Mouse (Mus musculus) neural tube, embryonic 12.5 days (tissue): ENCODE data around the gene Kif28. TPM values are rescaled to one million over a fixed set of nuclear protein-coding genes. Genes with fewer than 3 reads are reported as not detected.
"Not testable (repeated sequence)": the region's sequence is repeated elsewhere in the genome, so short reads cannot be mapped to it uniquely, and the experiment has no call there.

ENCODE experiments used
- ATAC-seq: fragments of 200-750 bp; cut with Nextera tagmentation; 2 replicates; pipeline ENCODE4 v1.8.0; 2017; ENCODE audit warnings: low read depth, mild to moderate bottlenecking, moderate TSS enrichment, moderate library complexity; ENCODE audit not compliant: low FRiP score
- H3K27ac ChIP-seq: fragments of 300-500 bp; sonication (generic); 2 replicates; pipeline ENCODE4 v1.5.1; 2016
- H3K27me3 ChIP-seq: fragments of 300-500 bp; sonication (generic); replicated peaks from 2 replicates; pipeline ENCODE4 v1.6.1; 2016; ENCODE audit warnings: mild to moderate bottlenecking
- H3K36me3 ChIP-seq: fragments of 300-500 bp; sonication (generic); 2 replicates; pipeline ENCODE4 v1.6.1; 2016; ENCODE audit warnings: mild to moderate bottlenecking
- H3K4me1 ChIP-seq: fragments of 300-500 bp; sonication (generic); 2 replicates; pipeline ENCODE4 v1.6.1; 2016
- H3K4me2 ChIP-seq: fragments of 300-500 bp; sonication (generic); replicated peaks from 2 replicates; pipeline ENCODE4 v1.6.1; 2016; ENCODE audit warnings: mild to moderate bottlenecking
- H3K4me3 ChIP-seq: fragments of 300-500 bp; sonication (generic); 2 replicates; pipeline ENCODE4 v1.5.1; 2016
- H3K9ac ChIP-seq: fragments of 300-500 bp; sonication (generic); 2 replicates; pipeline ENCODE4 v1.6.1; 2016; ENCODE audit warnings: mild to moderate bottlenecking
- H3K9me3 ChIP-seq: fragments of 300-500 bp; sonication (generic); 2 replicates; pipeline ENCODE4 v1.6.1; 2016; ENCODE audit warnings: mild to moderate bottlenecking
- WGBS: fragments of 180-500 bp; shearing (Covaris S2); methylation state at CpG from one replicate; pipeline ENCODE4 v1.1.7; 2016; 5-methylcytosine and 5-hydroxymethylcytosine counted together
- polyA plus RNA-seq: library from polyadenylated mRNA; unstranded; fragments of >200 nt; fragmentation: Nextera tagmentation; extraction: Ambion mirVana; gene quantifications from 2 replicates; pipeline ENCODE4 v1.2.1, GENCODE M21; 2016

Kif28 gene
- polyA plus RNA-seq, 1 experiment from 2014 or later, result 0.06 TPM

- Histone ChIP-seq H3K36me3 (peaks cover 27% of the 10 kb centered on the region), H3K4me2 (no peak overlapping the region), H3K4me3 (no peak overlapping the region), H3K9ac (no peak overlapping the region), H3K9me3 (no peaks in the 10 kb centered on the region), H3K27me3 (no peaks in the 10 kb centered on the region), H3K4me1 (no peaks in the 10 kb centered on the region), H3K27ac (no peak overlapping the region)
- ATAC-seq, result no peak
- 74% methylated on average over 6 of the region's 6 CpGs for WGBS
These were observed 55.6 kb downstream of the Kif28 start for GRCm38 (mm10) chr1:179689479-179689878.

- no peak for ATAC-seq
- 70% methylated on average over 5 of the region's 5 CpGs for WGBS
These were observed 56.2 kb downstream of the Kif28 start for GRCm38 (mm10) chr1:179688914-179689313.

GRCm38 (mm10) chr1:179688415-179688814 is 56.7 kb downstream of the Kif28 start:
- 91% methylated on average over 6 of the region's 6 CpGs for WGBS
- Histone ChIP-seq H3K27me3 (no peaks in the 10 kb centered on the region), H3K27ac (no peak overlapping the region), H3K36me3 (peaks cover 35% of the 10 kb centered on the region), H3K4me2 (no peak overlapping the region), H3K9me3 (no peaks in the 10 kb centered on the region), H3K4me3 (no peak overlapping the region), H3K9ac (no peak overlapping the region), H3K4me1 (no peaks in the 10 kb centered on the region)
- no peak for ATAC-seq

More at GRCm38 (mm10) chr1:179688914-179689313, 56.2 kb downstream of the Kif28 start:
- Histone ChIP-seq H3K4me3 (no peak overlapping the region), H3K27me3 (no peaks in the 10 kb centered on the region), H3K9ac (no peak overlapping the region), H3K4me1 (no peaks in the 10 kb centered on the region), H3K9me3 (no peaks in the 10 kb centered on the region), H3K27ac (no peak overlapping the region), H3K4me2 (no peak overlapping the region), H3K36me3 (peaks cover 30% of the 10 kb centered on the region)

DNA sequence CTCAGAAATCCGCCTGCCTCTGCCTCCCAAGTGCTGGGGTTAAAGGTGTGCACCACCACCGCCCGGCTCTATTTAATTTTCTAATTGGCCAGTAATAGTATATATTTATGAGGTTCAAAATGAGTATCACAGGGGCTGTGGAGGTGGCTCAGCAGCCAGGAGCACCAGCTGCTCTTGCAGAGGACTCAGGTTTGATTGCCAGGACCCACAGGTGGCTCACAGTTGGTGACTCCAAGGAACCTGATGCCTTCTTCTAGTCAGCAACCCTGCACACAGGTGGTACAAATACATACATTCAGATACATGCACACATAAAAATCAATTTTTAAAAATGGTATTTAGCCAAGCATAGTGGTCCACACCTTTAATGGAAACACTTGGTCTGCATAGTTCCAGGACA is 57.1 kb downstream of the Kif28 start:
- Histone ChIP-seq H3K9ac (no peak overlapping the region), H3K4me3 (no peak overlapping the region), H3K9me3 (no peaks in the 10 kb centered on the region), H3K4me1 (no peaks in the 10 kb centered on the region), H3K4me2 (no peak overlapping the region), H3K36me3 (peaks cover 39% of the 10 kb centered on the region), H3K27me3 (no peaks in the 10 kb centered on the region), H3K27ac (no peak overlapping the region)
- ATAC-seq, result no peak
- WGBS, result 93% methylated on average over 3 of the region's 3 CpGs

GRCm38 (mm10) chr1:179687305-179687704 is 57.8 kb downstream of the Kif28 start:
- Histone ChIP-seq H3K4me3 (no peak overlapping the region), H3K27me3 (no peaks in the 10 kb centered on the region), H3K36me3 (peaks cover 43% of the 10 kb centered on the region), H3K27ac (no peak overlapping the region), H3K4me1 (no peaks in the 10 kb centered on the region), H3K9ac (no peak overlapping the region), H3K4me2 (no peak overlapping the region), H3K9me3 (no peaks in the 10 kb centered on the region)
- ATAC-seq, result no peak
- WGBS, result 87% methylated on average over 1 of the region's 1 CpGs

DNA sequence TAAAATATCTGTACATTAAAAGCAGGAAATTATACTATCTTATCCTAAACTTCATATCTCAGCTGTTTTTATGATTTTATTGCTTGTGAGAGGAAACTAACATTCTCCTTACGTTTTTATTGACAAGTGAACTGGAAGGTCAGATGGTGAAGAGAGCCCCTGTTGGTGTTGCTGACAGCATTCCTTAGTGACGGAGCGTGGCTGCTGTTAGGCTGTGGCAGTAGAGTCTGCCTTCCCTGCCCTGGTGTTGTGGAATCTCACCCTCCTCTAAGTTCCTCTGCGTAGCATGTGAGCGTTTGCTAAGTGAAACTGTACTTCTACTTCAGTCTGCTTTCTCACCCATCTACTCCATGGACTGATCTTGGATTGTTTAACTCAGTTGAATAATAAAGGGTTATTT is 58.3 kb downstream of the Kif28 start:
- 85% methylated on average over 5 of the region's 5 CpGs for WGBS
- H3K4me2 ChIP-seq, result no peak overlapping the region
- ATAC-seq, result no peak
- no peak overlapping the region for H3K27ac ChIP-seq
- no peak overlapping the region for H3K4me3 ChIP-seq
- H3K36me3 ChIP-seq, result peaks cover 48% of the 10 kb centered on the region
- H3K9ac ChIP-seq, result no peak overlapping the region
- no peaks in the 10 kb centered on the region for H3K4me1 ChIP-seq
- no peaks in the 10 kb centered on the region for H3K9me3 ChIP-seq
- H3K27me3 ChIP-seq, result no peaks in the 10 kb centered on the region

GRCm38 (mm10) chr1:179686348-179686747 is 58.7 kb downstream of the Kif28 start:
- Histone ChIP-seq H3K36me3 (peaks cover 51% of the 10 kb centered on the region), H3K27ac (no peak overlapping the region), H3K27me3 (no peaks in the 10 kb centered on the region), H3K9me3 (no peaks in the 10 kb centered on the region), H3K4me3 (no peak overlapping the region), H3K4me2 (no peak overlapping the region), H3K9ac (no peak overlapping the region), H3K4me1 (no peaks in the 10 kb centered on the region)
- ATAC-seq, result no peak
- 93% methylated on average over 6 of the region's 6 CpGs for WGBS

DNA sequence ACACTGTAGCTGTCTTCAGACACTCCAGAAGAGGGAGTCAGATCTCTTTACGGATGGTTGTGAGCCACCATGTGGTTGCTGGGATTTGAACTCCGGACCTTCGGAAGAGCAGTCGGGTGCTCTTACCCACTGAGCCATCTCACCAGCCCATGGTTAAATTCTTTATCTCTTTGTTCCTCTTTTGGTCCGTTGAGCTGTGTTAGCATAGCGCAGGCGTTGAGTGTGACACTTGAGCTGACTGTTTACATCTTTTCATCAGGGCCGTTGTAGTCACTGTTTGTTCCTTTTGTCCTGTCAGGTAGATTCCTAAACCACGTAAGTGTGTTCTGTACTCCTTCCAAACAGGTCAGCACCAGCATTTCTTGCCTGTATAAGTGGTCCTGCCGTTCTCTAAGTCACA is 62.3 kb downstream of the Kif28 start:
- not testable (repeated sequence) for H3K27me3 ChIP-seq, ATAC-seq, H3K4me1 ChIP-seq, H3K27ac ChIP-seq, H3K9ac ChIP-seq, H3K4me2 ChIP-seq, H3K4me3 ChIP-seq, H3K9me3 ChIP-seq
- WGBS, result 90% methylated on average over 9 of the region's 10 CpGs
- peaks cover 74% of the 10 kb centered on the region for H3K36me3 ChIP-seq

- Histone ChIP-seq H3K27me3 (no peaks in the 10 kb centered on the region), H3K36me3 (peaks cover 70% of the 10 kb centered on the region), H3K4me3 (no peak overlapping the region), H3K27ac (no peak overlapping the region), H3K4me2 (no peak overlapping the region), H3K9me3 (no peaks in the 10 kb centered on the region), H3K9ac (no peak overlapping the region), H3K4me1 (no peaks in the 10 kb centered on the region)
- 96% methylated on average over 4 of the region's 4 CpGs for WGBS
- no peak for ATAC-seq
These were observed 65.7 kb downstream of the Kif28 start for GRCm38 (mm10) chr1:179679326-179679725.

DNA sequence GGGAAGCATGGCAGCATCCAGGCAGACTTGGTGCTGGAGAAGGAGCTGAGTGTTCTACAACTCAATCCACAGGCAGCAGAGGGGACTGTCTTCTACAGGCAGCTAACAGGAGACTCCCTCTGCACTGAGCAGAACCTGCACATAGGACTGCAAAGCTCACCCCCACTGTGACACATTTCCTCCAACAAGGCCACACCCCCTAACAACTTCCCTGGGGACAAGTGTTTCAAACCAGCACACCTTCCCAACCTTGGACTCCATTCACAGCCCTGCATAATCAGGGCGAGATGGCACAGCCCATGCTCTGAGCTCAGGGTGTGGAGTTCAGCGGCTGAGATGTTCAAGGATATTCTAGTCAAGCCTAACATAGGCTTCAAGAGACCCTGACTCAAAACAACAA is 68.0 kb downstream of the Kif28 start:
- H3K4me3 ChIP-seq, result no peak overlapping the region
- H3K36me3 ChIP-seq, result peaks cover 69% of the 10 kb centered on the region
- H3K27ac ChIP-seq, result no peak overlapping the region
- no peak for ATAC-seq
- 94% methylated on average over 2 of the region's 2 CpGs for WGBS
- H3K4me2 ChIP-seq, result no peak overlapping the region
- H3K4me1 ChIP-seq, result no peaks in the 10 kb centered on the region
- no peak overlapping the region for H3K9ac ChIP-seq
- H3K9me3 ChIP-seq, result no peaks in the 10 kb centered on the region
- H3K27me3 ChIP-seq, result no peaks in the 10 kb centered on the region

GRCm38 (mm10) chr1:179674355-179674754 is 70.7 kb downstream of the Kif28 start:
- peaks cover 7% of the 10 kb centered on the region for H3K4me1 ChIP-seq
- no peak overlapping the region for H3K9ac ChIP-seq
- peaks cover 53% of the 10 kb centered on the region for H3K36me3 ChIP-seq
- H3K9me3 ChIP-seq, result no peaks in the 10 kb centered on the region
- H3K4me2 ChIP-seq, result no peak overlapping the region
- no peak overlapping the region for H3K27ac ChIP-seq
- ATAC-seq, result no peak
- no peak overlapping the region for H3K4me3 ChIP-seq
- no peaks in the 10 kb centered on the region for H3K27me3 ChIP-seq
- 88% methylated on average over 3 of the region's 3 CpGs for WGBS

DNA sequence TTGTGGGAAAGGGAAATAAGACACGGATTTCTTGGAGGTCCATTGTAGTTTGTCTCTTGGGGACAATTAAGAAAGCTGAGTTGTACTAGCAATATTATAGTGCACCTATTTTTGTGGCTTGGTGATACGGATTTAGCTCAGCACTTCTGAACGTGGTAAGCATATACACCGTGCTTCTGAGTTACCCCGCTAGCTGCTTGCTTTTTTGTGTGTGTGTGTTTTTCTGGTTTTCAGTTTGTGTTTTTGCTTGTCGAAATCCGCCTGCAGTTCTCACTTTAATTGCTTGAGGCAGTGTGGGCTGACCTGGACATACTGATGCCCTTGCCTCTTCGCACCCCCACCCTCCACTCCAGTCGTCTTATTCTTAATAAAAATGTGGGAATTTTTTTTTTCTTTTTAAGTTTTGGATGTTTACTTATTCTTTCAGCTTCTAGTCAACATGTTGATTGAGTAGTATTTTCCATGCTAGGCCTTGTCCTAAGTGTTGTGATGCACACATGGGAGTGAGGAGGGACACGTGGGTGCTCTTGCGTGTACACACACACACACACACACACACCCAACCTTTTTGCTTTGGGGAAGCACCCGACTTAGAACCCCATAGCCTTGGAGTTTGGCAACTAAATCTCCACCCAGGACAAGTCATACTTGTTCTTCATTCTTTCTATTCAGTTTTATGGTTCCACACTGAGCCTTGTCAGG is 76.1 kb downstream of the Kif28 start:
- no peaks in the 10 kb centered on the region for H3K27me3 ChIP-seq
- peak overlapping the region; percentile 85 for H3K4me3 ChIP-seq
- H3K4me1 ChIP-seq, result peaks cover 9% of the 10 kb centered on the region
- H3K27ac ChIP-seq, result peak overlapping the region; percentile 61
- H3K9me3 ChIP-seq, result no peaks in the 10 kb centered on the region
- 19% methylated on average over 12 of the region's 12 CpGs for WGBS
- H3K36me3 ChIP-seq, result peaks cover 20% of the 10 kb centered on the region
- peak overlapping the region; percentile 71 for H3K4me2 ChIP-seq
- 0 out of 2 replicates have a peak, but pooled peaks have one; percentile 10 for ATAC-seq
- peak overlapping the region; percentile 91 for H3K9ac ChIP-seq
